Mouse (Mus musculus) central nervous system, embryonic 18 days (tissue): ENCODE results near the gene Ssxb3. TPM values are rescaled to one million over a fixed set of nuclear protein-coding genes. Genes with fewer than 3 reads are reported as not detected.

Source experiments
- polyA plus RNA-seq: library from polyadenylated mRNA; depleted of rRNA; stranded (reverse); fragments of >200 nt; gene quantifications from 2 replicates; pipeline ENCODE4 v1.2.3, GENCODE M21; 2012; rRNA removed

The Ssxb3 gene
- not detected in 2 replicates for polyA plus RNA-seq

DNA sequence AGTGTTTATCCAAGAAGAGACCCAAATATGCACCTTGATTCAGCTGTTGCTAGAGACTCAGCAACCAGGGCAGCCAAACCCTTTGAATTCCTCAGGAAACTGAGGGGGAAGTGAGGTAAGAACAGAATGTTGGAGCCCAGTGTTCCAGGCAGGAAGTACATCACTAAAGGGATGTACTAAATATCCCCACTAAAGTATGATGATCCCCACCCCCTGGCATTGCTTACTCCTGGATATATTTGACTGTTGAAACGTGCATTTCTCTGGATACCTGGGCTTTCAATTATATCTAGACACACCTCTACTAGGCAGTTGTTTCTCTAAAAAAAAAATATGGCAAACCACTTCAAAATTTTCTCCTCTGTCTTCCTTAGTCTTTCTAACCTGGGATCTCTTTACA lies at the start of gene Ssxb3:
Gene Ssxb3 (minus strand): TSS at position 101 of the 400 bp plus-strand sequence.

DNA sequence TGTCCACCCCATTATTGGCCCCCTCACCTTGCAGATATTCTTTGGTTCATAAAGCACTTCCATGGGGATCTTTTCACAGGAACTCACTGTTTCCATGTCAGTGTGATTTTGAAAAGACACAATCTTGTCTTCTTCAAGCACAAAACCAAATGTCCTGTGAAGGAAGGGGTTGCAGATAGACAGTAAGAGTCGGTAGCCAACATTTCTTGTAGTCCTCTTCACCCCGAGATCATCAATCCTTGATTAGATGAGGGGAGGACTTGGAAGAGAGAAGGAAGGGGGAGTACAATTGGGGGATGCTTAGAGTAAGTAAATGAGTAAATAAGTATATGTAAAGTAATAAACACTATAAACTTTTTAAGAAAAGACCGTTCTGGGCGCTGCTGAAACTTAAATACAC lies 43.5 kb downstream of the Ssxb3 start, which contains the start of gene Ssxb6:
Gene Ssxb6 (minus strand): TSS at position 101 of the 400 bp plus-strand sequence.

Other genes starting within 250 kb of the Ssxb3 start
- gene Ssxb9, start 224.8 kb downstream of the Ssxb3 start, polyA plus RNA-seq: not detected in 2 replicates
- not detected in 2 replicates for gene Ssxb1, start 178.5 kb downstream of the Ssxb3 start, polyA plus RNA-seq
- not detected in 2 replicates for gene Ssxb2, start 130.1 kb downstream of the Ssxb3 start, polyA plus RNA-seq
- gene Gm14459, start 66.9 kb downstream of the Ssxb3 start, polyA plus RNA-seq: not detected in 2 replicates
- gene Ssxb6, start 43.6 kb downstream of the Ssxb3 start, polyA plus RNA-seq: not detected in 2 replicates
- not detected in 2 replicates for gene Ssxb8, start 99.0 kb upstream of the Ssxb3 start, polyA plus RNA-seq
- gene Ssx9, start 156.6 kb upstream of the Ssxb3 start, polyA plus RNA-seq: not detected in 2 replicates
- gene Ssxb5, start 211.9 kb upstream of the Ssxb3 start, polyA plus RNA-seq: not detected in 2 replicates